Mouse (Mus musculus): ENCODE data around the gene Rpl41. TPM values are rescaled to one million over a fixed set of nuclear protein-coding genes. Genes with fewer than 3 reads are reported as not detected.
"Not testable (repeated sequence)": the region's sequence is repeated elsewhere in the genome, so short reads cannot be mapped to it uniquely, and the experiment has no call there.

The Rpl41 gene
- total RNA-seq, 2 experiments from 2014 or later = 1,545 to 1,604 TPM

DNA sequence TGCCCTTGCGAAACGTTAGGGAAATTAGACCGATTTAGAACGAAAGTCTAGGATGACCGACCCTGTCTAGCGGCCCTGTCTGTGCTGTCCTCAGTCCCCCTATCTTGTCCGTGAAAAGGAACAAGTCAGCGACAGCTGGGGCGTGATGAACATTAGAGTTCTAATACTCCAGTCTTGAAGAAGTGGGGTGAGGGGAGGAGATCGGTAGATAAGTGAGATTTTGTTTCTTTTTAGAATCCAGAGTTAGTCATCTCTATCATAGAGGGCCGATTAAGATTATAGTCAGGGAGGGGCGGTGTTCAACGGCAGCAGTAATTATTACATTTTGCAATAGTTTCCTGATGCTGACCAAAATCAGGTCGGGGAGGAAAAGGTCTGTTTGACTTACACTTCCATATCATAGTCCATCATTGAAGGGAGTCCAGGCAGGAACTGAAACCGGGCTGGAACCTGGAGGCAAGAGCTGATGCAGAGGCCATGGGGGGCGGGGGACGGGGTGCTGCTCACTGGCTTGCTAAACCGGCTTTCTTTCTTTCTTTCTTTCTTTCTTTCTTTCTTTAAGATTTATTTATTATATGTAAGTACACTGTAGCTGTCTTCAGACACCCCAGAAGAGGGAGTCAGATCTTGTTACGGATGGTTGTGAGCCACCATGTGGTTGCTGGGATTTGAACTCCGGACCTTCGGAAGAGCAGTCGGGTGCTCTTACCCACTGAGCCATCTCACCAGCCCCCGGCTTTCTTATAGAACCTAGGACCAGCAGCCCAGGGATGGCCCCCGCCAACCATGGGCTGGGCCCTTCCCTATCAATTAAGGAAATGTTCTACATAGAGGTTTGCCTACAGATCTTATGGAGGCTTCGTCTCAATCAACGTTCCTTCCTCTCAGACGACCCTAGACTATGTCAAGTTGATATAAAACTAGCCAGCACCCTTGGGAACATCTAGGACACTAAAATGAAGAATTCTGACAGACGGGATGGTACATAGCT, 22.4 kb downstream of the Rpl41 start:
- no peak for DNase-seq (ENCODE audit: low spot score in 2 of 2)
- intact Hi-C loops (cut with DNase I) = no loop called here

DNA sequence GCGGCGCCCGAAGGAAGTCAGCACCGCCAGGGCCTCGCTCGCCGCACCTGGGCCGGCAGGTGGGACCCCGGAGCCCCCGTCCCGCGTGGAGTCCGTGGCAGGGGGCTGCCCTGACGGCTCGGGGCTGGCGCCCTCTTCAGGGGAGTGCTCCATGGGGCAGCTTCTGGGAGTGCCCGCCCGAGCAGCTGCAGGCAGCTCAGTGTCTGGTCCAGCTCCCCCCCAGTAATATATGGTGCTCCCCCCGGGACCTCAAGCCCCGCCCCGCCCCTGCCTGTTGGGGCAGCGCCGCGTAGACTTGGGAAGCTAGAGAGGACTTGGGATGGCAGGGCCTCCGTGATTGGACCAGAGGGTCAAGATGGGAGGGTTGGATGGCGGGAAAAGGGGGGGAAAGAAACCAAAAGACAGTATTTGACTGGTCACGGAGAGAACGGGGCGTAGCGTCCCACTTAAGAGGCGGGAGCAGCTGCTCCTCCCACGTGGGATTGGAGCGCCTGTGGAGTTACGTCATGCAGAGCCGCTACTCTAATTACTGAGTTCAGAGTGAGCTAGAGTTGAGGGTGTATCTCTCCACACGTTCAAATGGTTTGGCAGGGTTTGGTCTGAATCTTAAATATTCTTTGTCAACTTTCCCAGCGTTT, 23.3 kb downstream of the Rpl41 start, which contains the start of gene Esyt1:
Esyt1 (minus strand) TSS at position 201 of the 638 bp plus-strand sequence.
- intact Hi-C loops (cut with DNase I) = loop anchor here (2.0 kb wide), 1 partner anchor 27 kb away; the partner anchor contains the start of gene Myl6b
- peak; percentile 85 to 96 for DNase-seq (ENCODE audit: low spot score in 2 of 2)

DNA sequence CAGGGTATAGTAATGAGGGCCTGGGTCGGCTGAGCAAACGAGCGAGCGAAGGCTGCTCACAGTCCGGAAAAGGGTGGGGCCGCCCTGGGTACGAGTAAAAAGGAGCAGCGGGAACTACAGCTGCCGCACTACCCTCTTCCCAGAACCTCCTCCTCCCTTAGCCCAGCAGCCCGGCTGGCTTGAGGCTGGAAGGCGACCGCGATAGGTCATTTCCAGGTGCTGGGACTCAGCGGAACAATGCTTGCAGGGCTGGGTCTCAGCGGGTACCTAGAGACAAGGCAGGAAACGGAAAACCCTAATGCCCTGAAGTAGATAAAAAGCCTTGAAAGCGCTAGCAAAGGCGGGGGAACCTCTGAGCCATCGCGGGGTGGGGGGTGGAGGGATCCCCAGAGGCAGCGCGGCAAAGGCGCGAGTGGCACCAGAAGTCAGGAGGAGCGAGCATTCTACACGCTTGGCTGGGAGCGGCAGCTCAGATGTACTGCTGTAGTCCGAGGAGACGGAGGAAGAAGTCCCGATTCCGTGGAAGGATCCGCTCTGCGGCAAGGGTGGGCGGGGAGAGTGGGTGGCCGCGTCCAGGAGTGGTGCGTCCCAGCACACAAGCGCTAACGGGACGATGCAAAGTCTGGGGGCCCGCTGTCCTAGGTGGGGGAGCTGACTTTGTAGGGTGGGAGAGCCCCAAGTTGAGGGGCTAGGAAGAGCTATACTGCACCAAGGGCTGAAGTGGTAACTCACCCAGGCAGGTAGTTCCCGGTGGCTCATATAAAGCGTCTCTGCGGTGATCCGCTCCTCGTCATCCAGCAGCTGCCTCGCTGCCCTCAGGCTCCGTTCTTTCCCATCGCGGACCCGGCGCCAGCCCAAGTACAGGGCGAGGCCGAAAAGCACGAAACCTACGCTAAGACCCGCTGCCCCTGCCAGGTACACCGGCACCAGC, 24.1 kb downstream of the Rpl41 start:
- intact Hi-C loops (cut with DNase I) = loop anchor here (2.0 kb wide), 1 partner anchor 26 kb away; the partner anchor contains the start of gene Myl6b
- peak; percentile 46 to 66 for DNase-seq (ENCODE audit: low spot score in 2 of 2)

DNA sequence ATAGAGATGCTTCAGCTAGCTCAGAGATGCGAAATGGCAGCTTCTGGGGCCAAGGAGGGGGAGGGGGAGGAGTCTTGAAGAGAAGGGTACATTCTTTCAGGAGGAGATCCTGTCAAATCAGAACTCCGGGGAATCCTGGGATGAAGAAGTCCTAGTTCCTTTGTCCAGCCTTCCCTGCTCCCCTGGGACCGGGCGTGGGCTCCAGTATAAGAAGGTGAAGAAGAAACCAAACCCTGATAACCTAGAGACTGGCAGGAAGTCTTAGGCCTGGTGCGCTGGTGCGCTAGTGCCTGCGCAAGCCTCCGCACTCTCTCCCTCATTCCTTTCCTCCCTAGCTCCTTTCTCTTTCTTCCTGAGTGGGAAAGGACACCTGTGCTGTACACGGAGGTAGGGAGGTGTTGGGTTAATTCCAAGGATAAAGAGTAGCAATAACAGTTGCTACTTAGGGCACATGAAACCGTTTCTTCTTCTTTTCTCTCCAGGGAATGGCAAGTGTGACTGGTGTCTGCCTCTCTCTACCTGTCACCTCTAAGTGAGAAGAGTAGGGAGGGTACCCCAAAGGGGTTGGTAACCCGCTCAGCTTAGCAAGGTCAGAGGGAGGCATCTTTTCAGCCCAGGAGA, 24.9 kb downstream of the Rpl41 start:
- DNase-seq (ENCODE audit: low spot score in 2 of 2) = no peak
- intact Hi-C loops (cut with DNase I) = loop anchor here (2.0 kb wide), 1 partner anchor 25 kb away; the partner anchor contains the start of gene Myl6b

GRCm38 (mm10) chr10:128522351-128522750, 26.8 kb downstream of the Rpl41 start:
- no peak for DNase-seq (ENCODE audit: low spot score in 2 of 2)
- intact Hi-C loops (cut with DNase I) = no loop called here

DNA sequence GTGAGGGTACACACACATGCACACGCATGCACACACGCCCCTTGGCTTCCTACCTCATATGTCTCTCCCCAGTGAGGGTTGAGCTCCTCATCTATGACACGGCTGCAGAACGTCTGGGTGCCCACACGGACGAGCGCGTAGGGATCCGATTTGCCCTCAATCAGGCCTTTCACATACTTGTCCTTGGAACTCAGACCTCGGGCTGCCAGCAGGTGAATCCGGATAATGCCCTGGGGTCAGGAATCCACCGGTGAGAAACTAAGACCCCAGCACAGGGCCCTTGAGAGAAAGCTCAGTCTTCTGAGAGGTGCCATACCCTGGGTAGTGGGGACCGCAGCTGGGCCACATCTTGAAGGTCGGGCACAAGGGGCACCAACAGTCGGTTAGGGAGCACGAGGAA, 28.5 kb downstream of the Rpl41 start:
- intact Hi-C loops (cut with DNase I) = no loop called here
- no peak for DNase-seq (ENCODE audit: low spot score in 2 of 2)

DNA sequence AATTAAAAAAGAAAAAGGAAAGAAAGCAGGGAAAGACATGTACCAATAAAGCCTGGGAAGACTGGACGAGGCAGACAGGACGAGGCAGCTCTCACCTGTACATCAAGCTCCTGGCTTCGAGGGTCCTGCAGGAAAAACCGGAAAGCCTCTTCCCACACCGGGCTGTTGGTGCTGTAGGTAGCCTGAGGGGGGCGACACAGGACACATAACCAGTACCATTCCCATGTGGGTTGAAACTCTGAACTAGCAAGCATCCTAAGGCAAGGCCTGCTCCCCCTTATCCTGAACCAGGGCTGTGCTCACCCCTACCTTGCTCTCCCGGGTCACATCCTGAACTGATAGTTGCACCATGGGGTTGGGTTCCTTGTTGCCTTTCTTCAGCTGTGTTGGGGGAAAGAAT, 30.3 kb downstream of the Rpl41 start:
- DNase-seq (ENCODE audit: low spot score in 2 of 2) = peak; percentile 27 to 38
- intact Hi-C loops (cut with DNase I) = loop anchor here (2.0 kb wide), 1 partner anchor 18 kb away; no protein-coding TSS in a partner anchor

DNA sequence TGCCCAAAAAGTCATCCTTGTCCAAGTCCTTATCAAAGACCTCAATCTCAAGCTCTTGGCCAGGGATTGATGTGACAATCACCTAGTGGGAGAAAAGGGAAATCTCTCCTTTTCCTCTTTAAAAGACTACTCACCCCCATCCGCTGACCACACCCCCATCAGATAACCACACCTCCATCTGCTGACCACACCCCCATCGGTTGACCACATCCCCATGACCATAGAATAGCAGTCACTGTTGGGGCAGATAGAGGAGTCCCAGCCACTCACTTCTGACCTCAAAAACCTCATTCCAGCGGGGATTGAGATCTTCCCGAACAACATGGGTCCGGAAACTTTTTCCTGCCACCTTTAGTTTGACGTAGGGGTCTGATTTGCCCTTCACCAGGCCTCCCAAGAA, 32.4 kb downstream of the Rpl41 start:
- DNase-seq (ENCODE audit: low spot score in 2 of 2) = no peak
- intact Hi-C loops (cut with DNase I) = no loop called here

GRCm38 (mm10) chr10:128516029-128516428, 33.1 kb downstream of the Rpl41 start:
- intact Hi-C loops (cut with DNase I) = no loop called here
- no peak for DNase-seq (ENCODE audit: low spot score in 2 of 2)

DNA sequence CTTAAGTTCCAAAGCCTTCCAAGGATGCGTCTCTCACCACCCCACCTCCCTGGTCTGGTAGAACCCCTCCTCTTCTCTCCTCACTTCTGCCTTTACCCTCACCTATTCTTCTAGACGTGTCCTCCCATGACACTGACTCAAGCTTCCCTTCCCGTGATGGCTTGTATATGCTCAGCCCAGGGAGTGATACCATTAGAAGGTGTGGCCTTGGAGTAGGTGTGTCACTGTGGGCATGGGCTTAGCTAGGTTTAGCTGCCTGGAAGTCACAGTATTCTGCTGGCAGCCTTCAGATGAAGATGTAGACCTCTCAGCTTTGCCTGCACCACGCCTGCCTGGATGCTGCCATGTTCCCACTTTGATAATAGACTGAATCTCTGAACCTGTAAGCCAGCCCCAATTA, 34.1 kb downstream of the Rpl41 start:
- DNase-seq (ENCODE audit: low spot score in 2 of 2) = no peak

GRCm38 (mm10) chr10:128511761-128512160, 37.3 kb downstream of the Rpl41 start:
- no peak for DNase-seq (ENCODE audit: low spot score in 2 of 2)
- intact Hi-C loops (cut with DNase I) = no loop called here

More for the DNA sequence above, 34.1 kb downstream of the Rpl41 start:
- intact Hi-C loops (cut with DNase I) = no loop called here

- DNase-seq (ENCODE audit: low spot score in 2 of 2) = no peak
These were observed 37.9 kb downstream of the Rpl41 start for GRCm38 (mm10) chr10:128511189-128511588.

GRCm38 (mm10) chr10:128510301-128510700, 38.8 kb downstream of the Rpl41 start:
- no peak for DNase-seq (ENCODE audit: low spot score in 2 of 2)
- intact Hi-C loops (cut with DNase I) = no loop called here

More at GRCm38 (mm10) chr10:128511189-128511588, 37.9 kb downstream of the Rpl41 start:
- intact Hi-C loops (cut with DNase I) = no loop called here

DNA sequence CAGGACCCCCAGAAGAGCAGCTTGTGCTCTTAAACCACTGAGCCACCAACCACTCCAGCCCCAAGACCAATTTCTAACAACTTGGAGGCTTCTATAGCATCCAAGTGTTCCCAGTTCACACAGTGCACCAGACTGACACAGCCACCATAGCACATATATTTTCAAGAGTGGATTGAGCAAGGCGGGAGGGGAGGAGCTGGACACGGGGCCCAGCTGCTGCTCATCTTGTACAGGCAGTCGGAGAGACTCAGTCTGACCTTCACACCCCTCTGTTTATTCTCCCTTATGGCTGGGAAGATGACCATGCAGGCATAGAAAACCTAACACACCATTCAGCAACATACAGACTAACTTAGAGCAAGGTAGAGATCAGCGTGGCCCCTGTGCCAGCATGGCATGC, 39.3 kb downstream of the Rpl41 start:
- DNase-seq (ENCODE audit: low spot score in 2 of 2) = no peak
- intact Hi-C loops (cut with DNase I) = no loop called here

GRCm38 (mm10) chr10:128509203-128509602, 39.9 kb downstream of the Rpl41 start:
- intact Hi-C loops (cut with DNase I) = no loop called here
- no peak for DNase-seq (ENCODE audit: low spot score in 2 of 2)

DNA sequence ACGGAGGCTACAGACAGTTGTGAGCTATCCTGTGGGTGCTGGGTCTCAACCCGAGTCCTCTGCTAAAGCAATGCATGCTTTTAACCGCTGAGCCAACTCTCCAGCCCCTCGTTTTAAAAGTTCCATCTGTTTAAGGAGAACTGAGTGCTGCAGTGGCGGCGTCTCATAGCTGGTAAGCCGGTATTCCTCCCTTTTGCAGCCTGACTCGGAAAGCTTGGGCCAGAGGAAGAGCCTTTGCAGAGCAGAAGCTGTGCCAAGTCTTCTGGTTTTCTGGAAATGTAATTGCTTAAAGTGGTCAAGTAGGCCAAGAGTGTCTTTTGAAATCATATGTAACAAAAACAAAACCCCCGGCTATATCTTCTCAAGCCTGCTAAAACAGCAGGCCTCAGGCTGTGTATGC, 40.8 kb downstream of the Rpl41 start:
- no peak for DNase-seq (ENCODE audit: low spot score in 2 of 2)
- intact Hi-C loops (cut with DNase I) = no loop called here

DNA sequence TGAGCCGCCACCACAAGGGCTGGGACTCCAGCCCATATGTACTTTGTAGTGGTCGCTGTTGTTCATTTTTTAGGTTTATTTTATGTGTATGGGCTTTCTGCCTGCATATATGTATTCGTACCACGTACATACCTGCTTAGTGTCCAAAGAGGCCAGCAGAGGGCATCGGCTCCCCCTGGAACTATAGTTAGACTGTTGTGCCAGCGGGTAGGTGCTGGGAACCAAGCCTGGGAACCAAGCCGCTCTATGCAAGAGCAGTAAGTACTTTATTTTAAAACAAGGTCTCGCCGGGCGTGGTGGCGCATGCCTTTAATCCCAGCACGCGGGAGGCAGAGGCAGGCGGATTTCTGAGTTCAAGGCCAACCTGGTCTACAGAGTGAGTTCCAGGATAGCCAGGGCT, 43.1 kb downstream of the Rpl41 start:
- no peak for DNase-seq (ENCODE audit: low spot score in 2 of 2)
- intact Hi-C loops (cut with DNase I) = no loop called here

GRCm38 (mm10) chr10:128505371-128505667, 43.8 kb downstream of the Rpl41 start:
- DNase-seq (ENCODE audit: low spot score in 2 of 2); intact Hi-C loops (cut with DNase I): not testable (repeated sequence)

All from left cerebral cortex, postnatal 25 days (tissue).